Mouse (Mus musculus) gastrocnemius, adult 18-20 months (tissue): ENCODE measurements around the gene Serpinb6b. TPM values are rescaled to one million over a fixed set of nuclear protein-coding genes. Genes with fewer than 3 reads are reported as not detected.

Experiments used
- total RNA-seq, 2 experiments: library from RNA; stranded (reverse); gene quantifications; 2 replicates each; pipeline ENCODE4 v1.2.3; 2021

Gene Serpinb6b
- total RNA-seq, 2 experiments from 2014 or later, result 2.2 to 2.9 TPM

Other genes with a start within 250 kb of the Serpinb6b start
- gene Mylk4, start 181.3 kb upstream of the Serpinb6b start, total RNA-seq, result 1,000 to 10,000 TPM; 1,080 to 1,440 TPM
- gene Wrnip1, start 163.2 kb upstream of the Serpinb6b start, total RNA-seq, result 1 to 10 TPM; 5.9 to 6.1 TPM
- not detected for gene D930007J09Rik, start 162.4 kb upstream of the Serpinb6b start, total RNA-seq
- gene Serpinb1a, start 114.0 kb upstream of the Serpinb6b start, total RNA-seq, result 1 to 10 TPM; 3.2 to 5.3 TPM
- 1 to 10 TPM; 1.7 to 1.9 TPM for gene Serpinb1c, start 67.0 kb upstream of the Serpinb6b start, total RNA-seq
- gene Serpinb9, start 38.0 kb downstream of the Serpinb6b start, total RNA-seq, result 1 to 10 TPM; 1.8 to 2.8 TPM
- gene Serpinb9b, start 62.2 kb downstream of the Serpinb6b start, total RNA-seq, result not detected
- gene Serpinb1b, start 113.4 kb downstream of the Serpinb6b start, total RNA-seq, result not detected
- gene Serpinb9c, start 194.5 kb downstream of the Serpinb6b start, total RNA-seq, result not detected
- not detected for gene Serpinb9d, start 227.8 kb downstream of the Serpinb6b start, total RNA-seq